Mouse (Mus musculus) neutrophil, adult 65 days (primary cell): ENCODE data around the gene Zfp386. TPM values are rescaled to one million over a fixed set of nuclear protein-coding genes. Genes with fewer than 3 reads are reported as not detected.

Source experiments
- total RNA-seq: library from RNA; stranded (reverse); gene quantifications from 2 replicates; pipeline ENCODE4 v1.2.4, GENCODE M21; 2023

Gene Zfp386
- total RNA-seq: 18.1 and 19.4 TPM in 2 replicates

DNA sequence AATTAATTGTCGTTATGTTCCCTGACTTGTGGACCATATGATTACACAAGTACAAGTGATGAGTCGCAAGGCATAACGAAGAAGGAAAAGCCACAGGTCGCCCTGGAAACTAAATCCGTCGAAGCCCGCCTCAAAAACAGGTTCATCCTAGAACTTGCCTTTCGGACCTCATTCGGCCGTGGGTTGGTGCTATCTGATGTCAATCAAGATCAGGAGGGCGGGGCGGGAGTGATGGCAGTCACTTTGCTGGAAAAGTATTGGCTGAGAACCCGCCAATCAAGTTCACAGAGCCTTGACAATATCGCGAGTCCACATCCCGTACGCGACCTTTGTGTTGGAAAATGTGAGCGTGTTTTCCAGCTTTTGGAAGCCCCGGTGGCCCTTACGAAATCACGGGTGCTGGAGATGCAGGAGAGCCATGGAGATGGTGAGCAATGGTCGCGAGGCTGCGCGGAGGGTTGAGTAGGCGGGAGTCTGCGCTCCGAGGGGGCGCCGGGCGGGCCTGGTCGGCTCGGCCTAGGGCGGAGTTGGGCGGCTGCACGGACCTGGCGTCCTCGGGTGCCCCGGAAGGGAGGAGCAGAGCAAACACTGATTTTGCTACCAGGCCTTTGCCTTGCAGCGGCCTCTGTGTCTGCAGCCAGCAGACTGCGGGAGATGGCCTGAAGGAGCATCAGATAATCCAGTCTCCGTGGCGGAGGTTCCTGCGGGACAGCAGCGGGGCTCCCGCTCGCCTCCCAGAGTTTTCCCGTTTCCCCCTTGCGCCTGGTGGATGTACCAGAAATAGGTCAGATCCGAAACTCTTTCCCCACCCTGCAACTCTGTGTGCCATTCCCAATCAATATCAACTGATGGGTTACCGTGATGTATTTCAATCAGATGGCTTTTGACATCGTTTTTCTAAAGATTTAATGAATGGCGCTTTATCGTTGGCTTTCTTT lies at the start of gene Zfp386:
TSS of gene Zfp386 (plus strand) at position 285 of the 938 bp plus-strand sequence.

DNA sequence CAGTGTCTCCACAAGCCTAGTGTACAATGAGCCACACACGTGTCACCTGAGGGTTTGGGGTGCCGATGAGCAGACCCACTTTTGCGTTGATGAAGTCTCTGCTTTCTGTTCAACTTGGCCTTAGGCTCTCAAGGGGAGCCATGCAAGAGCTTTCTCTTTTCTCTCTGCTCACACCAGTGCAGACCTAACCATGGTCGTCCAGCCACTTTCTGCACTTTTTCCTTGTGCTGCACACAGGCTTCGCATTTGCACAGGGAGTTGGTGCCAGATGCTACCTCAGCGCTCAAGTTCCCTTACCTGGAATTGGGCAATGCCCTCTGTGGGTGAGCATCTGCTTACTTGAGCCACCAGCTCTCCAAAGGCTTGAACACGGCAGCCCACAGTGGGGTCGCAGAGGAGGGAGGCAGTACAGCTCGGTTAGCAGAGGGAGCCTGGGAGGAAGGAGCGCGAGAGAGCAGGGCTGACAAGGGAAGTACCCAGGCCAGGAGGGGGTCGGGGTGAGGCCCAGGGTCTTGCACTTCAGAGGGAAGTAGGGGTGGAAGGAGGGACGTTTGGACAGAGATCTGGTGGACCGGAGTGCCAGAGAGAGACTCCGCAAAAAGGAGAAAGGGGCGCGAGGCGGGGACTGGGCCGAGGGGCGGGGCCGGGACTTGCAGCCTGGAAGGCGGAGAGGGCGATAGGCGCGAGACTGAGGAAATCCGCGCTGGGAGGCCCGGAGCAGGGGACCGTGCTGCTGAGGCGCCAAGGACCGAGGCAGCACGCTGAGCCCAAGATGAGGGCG lies 29.7 kb downstream of the Zfp386 start, which contains the start of gene Vipr2:
TSS of gene Vipr2 (plus strand) at position 653 of the 781 bp plus-strand sequence.

Other genes with a start within 250 kb of the Zfp386 start
- 0.41 TPM in 1 of 2 replicates, not detected in the other for gene Vipr2, start 30.0 kb downstream of the Zfp386 start, total RNA-seq
- 0.39 and 0.98 TPM in 2 replicates for gene Wdr60, start 215.3 kb downstream of the Zfp386 start, total RNA-seq
- gene Gm11027, start 227.7 kb downstream of the Zfp386 start, total RNA-seq: not detected in 2 replicates
- 109 and 140 TPM in 2 replicates for gene Esyt2, start 233.5 kb downstream of the Zfp386 start, total RNA-seq